Mouse (Mus musculus) embryonic fibroblast, embryonic 13.5 days (primary cell): ENCODE results near the gene Rad51b.

ENCODE experiments used
- CTCF ChIP-seq: IDR thresholded peaks from 2 replicates; pipeline ENCODE4 v1.5.1; 2011; ENCODE audit warnings: mild to moderate bottlenecking, control low read depth, low read length, moderate library complexity, borderline replicate concordance; ENCODE audit not compliant: insufficient read depth
- POLR2A ChIP-seq: IDR thresholded peaks from 2 replicates; pipeline ENCODE4 v1.6.1; 2011; ENCODE audit warnings: low read depth, mild to moderate bottlenecking, control low read depth, low read length, moderate library complexity

DNA sequence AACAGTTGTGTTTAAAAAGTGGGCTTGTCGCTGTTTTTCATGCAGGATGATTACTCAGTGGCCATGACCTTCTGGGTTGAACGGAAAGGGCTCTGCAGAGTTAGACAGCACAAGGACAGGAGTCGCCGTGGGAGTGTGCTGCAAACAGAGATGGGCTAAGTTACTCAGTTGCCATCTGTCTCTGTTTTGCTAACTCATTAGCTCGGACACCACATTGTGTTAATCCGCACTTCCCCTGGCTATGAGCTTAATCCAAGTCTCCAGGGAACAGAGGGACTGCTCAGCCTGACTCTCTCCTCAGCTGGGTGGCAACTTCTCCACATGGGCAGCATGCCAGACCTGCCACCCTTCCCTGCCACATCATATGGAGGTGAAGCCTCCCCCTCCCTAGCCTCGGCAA lies 445.1 kb downstream of the Rad51b start:
- TF ChIP-seq CTCF = no peak
- no peak for TF ChIP-seq POLR2A
